Mouse (Mus musculus) spleen, adult 2 months (tissue): ENCODE data around the gene Psmc3.

Experiments used
- CTCF ChIP-seq: fragments of 200-500 bp; IDR thresholded peaks from 2 replicates; pipeline ENCODE4 v1.5.1; 2011; ENCODE audit warnings: mild to moderate bottlenecking, inconsistent platforms; ENCODE audit not compliant: insufficient read depth, insufficient read length, insufficient replicate concordance; ENCODE audit errors: extremely low read depth
- POLR2A ChIP-seq: fragments of 200-500 bp; IDR thresholded peaks from 2 replicates; pipeline ENCODE4 v1.6.1; 2011; ENCODE audit warnings: low read depth, low read length, inconsistent platforms

DNA sequence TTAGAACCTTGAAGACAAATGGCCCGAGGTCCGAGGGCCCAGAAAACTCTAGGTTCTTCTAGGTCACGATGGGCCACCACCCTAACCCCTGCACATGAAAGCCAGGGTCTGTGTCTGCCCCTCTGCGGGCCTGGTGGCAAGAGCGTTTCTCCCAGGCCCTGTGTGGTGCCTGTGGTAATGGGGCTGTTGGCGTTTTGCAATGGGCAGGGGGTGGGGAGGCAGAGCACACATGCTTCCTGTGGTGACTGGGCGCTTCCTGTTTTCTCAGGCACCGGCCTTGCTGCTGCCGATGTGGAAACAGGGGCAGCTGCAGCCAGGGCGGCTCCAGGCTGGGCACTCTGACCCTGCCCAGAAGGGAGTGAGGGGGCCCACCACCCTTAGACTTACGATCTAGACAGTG is 29.0 kb downstream of the Psmc3 start:
- peak; percentile 55 for TF ChIP-seq POLR2A
- TF ChIP-seq CTCF = no peak
